Mouse (Mus musculus): ENCODE results near the gene Cxcl16. TPM values are rescaled to one million over a fixed set of nuclear protein-coding genes. Genes with fewer than 3 reads are reported as not detected.
"Not testable (repeated sequence)": the region's sequence is repeated elsewhere in the genome, so short reads cannot be mapped to it uniquely, and the experiment has no call there.

The Cxcl16 gene
- polyA plus RNA-seq, 1 experiment: 99.3 TPM

GRCm38 (mm10) chr11:70489684-70490083 lies 29.9 kb upstream of the Cxcl16 start:
- TF ChIP-seq POLR2A (IDR thresholded peaks at IDR 0.05; ENCODE audit: low read depth, low read length) (no peak), CTCF (conservative IDR thresholded peaks at IDR 0.05; ENCODE audit: insufficient read depth, insufficient read length, low read depth, low read length) (no peak)
- no peak for DNase-seq
- H3K27ac ChIP-seq (ENCODE audit: insufficient read depth, low read depth, low read length): peak overlapping the region; percentile 55; the same call in 1 of the 2 replicates
- no peak overlapping the region for H3K4me3 ChIP-seq (ENCODE audit: insufficient read depth, low read depth, low read length)
- H3K27me3 ChIP-seq (replicated peaks; ENCODE audit: control insufficient read depth, insufficient read depth, low read length): no peaks in the 10 kb centered on the region
- 78% methylated on average over 6 of the region's 6 CpGs for WGBS
- no peaks in the 10 kb centered on the region for H3K4me1 ChIP-seq (ENCODE audit: control insufficient read depth, insufficient read depth, low read length)
- no peaks in the 10 kb centered on the region for H3K36me3 ChIP-seq (ENCODE audit: control insufficient read depth, insufficient read depth, low read length)

GRCm38 (mm10) chr11:70489138-70489537 lies 29.4 kb upstream of the Cxcl16 start:
- WGBS: 86% methylated on average over 3 of the region's 3 CpGs
- H3K36me3 ChIP-seq (ENCODE audit: control insufficient read depth, insufficient read depth, low read length): no peaks in the 10 kb centered on the region
- peak overlapping the region; percentile 55; the same call in 1 of the 2 replicates for H3K27ac ChIP-seq (ENCODE audit: insufficient read depth, low read depth, low read length)

GRCm38 (mm10) chr11:70487816-70488215 lies 28.0 kb upstream of the Cxcl16 start:
- no peak for TF ChIP-seq POLR2A (IDR thresholded peaks at IDR 0.05; ENCODE audit: low read depth, low read length)
- TF ChIP-seq CTCF (conservative IDR thresholded peaks at IDR 0.05; ENCODE audit: insufficient read depth, insufficient read length, low read depth, low read length): no peak
- no peaks in the 10 kb centered on the region for H3K36me3 ChIP-seq (ENCODE audit: control insufficient read depth, insufficient read depth, low read length)
- no peak overlapping the region for H3K4me3 ChIP-seq (ENCODE audit: insufficient read depth, low read depth, low read length)
- H3K4me1 ChIP-seq (ENCODE audit: control insufficient read depth, insufficient read depth, low read length): no peaks in the 10 kb centered on the region
- 63% methylated on average over 4 of the region's 4 CpGs for WGBS
- DNase-seq: no peak
- H3K27ac ChIP-seq (ENCODE audit: insufficient read depth, low read depth, low read length): no peak overlapping the region
- H3K27me3 ChIP-seq (replicated peaks; ENCODE audit: control insufficient read depth, insufficient read depth, low read length): no peaks in the 10 kb centered on the region

More at GRCm38 (mm10) chr11:70489138-70489537, 29.4 kb upstream of the Cxcl16 start:
- Histone ChIP-seq H3K4me3 (ENCODE audit: insufficient read depth, low read depth, low read length) (no peak overlapping the region), H3K4me1 (ENCODE audit: control insufficient read depth, insufficient read depth, low read length) (no peaks in the 10 kb centered on the region), H3K27me3 (replicated peaks; ENCODE audit: control insufficient read depth, insufficient read depth, low read length) (no peaks in the 10 kb centered on the region)
- TF ChIP-seq CTCF (conservative IDR thresholded peaks at IDR 0.05; ENCODE audit: insufficient read depth, insufficient read length, low read depth, low read length): no peak
- no peak for DNase-seq

- 0 out of 2 replicates have a peak, but pooled peaks cover 1% of the 10 kb centered on the region for H3K4me1 ChIP-seq (ENCODE audit: control insufficient read depth, insufficient read depth, low read length)
- 59% methylated on average over 2 of the region's 2 CpGs for WGBS
- H3K4me3 ChIP-seq (ENCODE audit: insufficient read depth, low read depth, low read length): no peak overlapping the region
- H3K36me3 ChIP-seq (ENCODE audit: control insufficient read depth, insufficient read depth, low read length): no peaks in the 10 kb centered on the region
- no peak overlapping the region for H3K27ac ChIP-seq (ENCODE audit: insufficient read depth, low read depth, low read length)
- TF ChIP-seq POLR2A (IDR thresholded peaks at IDR 0.05; ENCODE audit: low read depth, low read length) (no peak), CTCF (conservative IDR thresholded peaks at IDR 0.05; ENCODE audit: insufficient read depth, insufficient read length, low read depth, low read length) (no peak)
- peak; percentile 51 for DNase-seq
- H3K27me3 ChIP-seq (replicated peaks; ENCODE audit: control insufficient read depth, insufficient read depth, low read length): no peaks in the 10 kb centered on the region
These were observed 25.7 kb upstream of the Cxcl16 start for GRCm38 (mm10) chr11:70485498-70485897.

- Histone ChIP-seq H3K36me3 (ENCODE audit: control insufficient read depth, insufficient read depth, low read length) (no peaks in the 10 kb centered on the region), H3K27ac (ENCODE audit: insufficient read depth, low read depth, low read length) (peak overlapping the region; percentile 100), H3K27me3 (replicated peaks; ENCODE audit: control insufficient read depth, insufficient read depth, low read length) (no peaks in the 10 kb centered on the region), H3K4me3 (ENCODE audit: insufficient read depth, low read depth, low read length) (no peak overlapping the region), H3K4me1 (ENCODE audit: control insufficient read depth, insufficient read depth, low read length) (peaks cover 18% of the 10 kb centered on the region)
- DNase-seq: peak; percentile 89
- no peak for TF ChIP-seq CTCF (conservative IDR thresholded peaks at IDR 0.05; ENCODE audit: insufficient read depth, insufficient read length, low read depth, low read length)
- no peak for TF ChIP-seq POLR2A (IDR thresholded peaks at IDR 0.05; ENCODE audit: low read depth, low read length)
- WGBS: 34% methylated on average over 12 of the region's 12 CpGs
These were observed 15.2 kb upstream of the Cxcl16 start for GRCm38 (mm10) chr11:70474872-70475534.

GRCm38 (mm10) chr11:70473291-70473690 lies 13.5 kb upstream of the Cxcl16 start:
- H3K36me3 ChIP-seq (ENCODE audit: control insufficient read depth, insufficient read depth, low read length); DNase-seq; H3K27me3 ChIP-seq (replicated peaks; ENCODE audit: control insufficient read depth, insufficient read depth, low read length); H3K4me3 ChIP-seq (ENCODE audit: insufficient read depth, low read depth, low read length): not testable (repeated sequence)
- Histone ChIP-seq H3K4me1 (ENCODE audit: control insufficient read depth, insufficient read depth, low read length) (peaks cover 18% of the 10 kb centered on the region), H3K27ac (ENCODE audit: insufficient read depth, low read depth, low read length) (peak overlapping the region; percentile 85)
- 78% methylated on average over 5 of the region's 5 CpGs for WGBS

GRCm38 (mm10) chr11:70472716-70473115 lies 12.9 kb upstream of the Cxcl16 start:
- H3K27me3 ChIP-seq (replicated peaks; ENCODE audit: control insufficient read depth, insufficient read depth, low read length): no peaks in the 10 kb centered on the region
- TF ChIP-seq CTCF (conservative IDR thresholded peaks at IDR 0.05; ENCODE audit: insufficient read depth, insufficient read length, low read depth, low read length) (no peak), POLR2A (IDR thresholded peaks at IDR 0.05; ENCODE audit: low read depth, low read length) (no peak)
- H3K4me1 ChIP-seq (ENCODE audit: control insufficient read depth, insufficient read depth, low read length): peaks cover 18% of the 10 kb centered on the region
- peak overlapping the region; percentile 85 for H3K27ac ChIP-seq (ENCODE audit: insufficient read depth, low read depth, low read length)
- H3K4me3 ChIP-seq (ENCODE audit: insufficient read depth, low read depth, low read length): no peak overlapping the region
- H3K36me3 ChIP-seq (ENCODE audit: control insufficient read depth, insufficient read depth, low read length): no peaks in the 10 kb centered on the region
- peak; percentile 83 for DNase-seq
